Mouse (Mus musculus) kidney, adult 2 months (tissue): ENCODE measurements around the gene Lrcol1. TPM values are rescaled to one million over a fixed set of nuclear protein-coding genes. Genes with fewer than 3 reads are reported as not detected.

ENCODE experiments used
- DNase-seq: peaks from one replicate; pipeline ENCODE4 v3.0.0; 2021
- H3K27ac ChIP-seq: fragments of 200-500 bp; 2 replicates; pipeline ENCODE4 v1.5.1; 2012; ENCODE audit warnings: low read depth, low read length, control low read depth, inconsistent platforms; ENCODE audit not compliant: insufficient read depth
- H3K27me3 ChIP-seq: fragments of 200-500 bp; replicated peaks from 2 replicates; pipeline ENCODE4 v1.6.1; 2012; ENCODE audit warnings: mild to moderate bottlenecking, moderate library complexity, low read length, inconsistent platforms; ENCODE audit not compliant: control insufficient read depth, insufficient read depth
- H3K36me3 ChIP-seq: fragments of 200-500 bp; 2 replicates; pipeline ENCODE4 v1.6.1; 2012; ENCODE audit warnings: mild to moderate bottlenecking, moderate library complexity, low read length, inconsistent platforms; ENCODE audit not compliant: control insufficient read depth, insufficient read depth
- H3K4me1 ChIP-seq: fragments of 200-500 bp; 2 replicates; pipeline ENCODE4 v1.6.1; 2011; ENCODE audit warnings: low read length; ENCODE audit not compliant: control insufficient read depth, insufficient read depth
- H3K4me3 ChIP-seq: fragments of 200-500 bp; 2 replicates; pipeline ENCODE4 v1.5.1; 2011; ENCODE audit warnings: mild to moderate bottlenecking, low read depth, low read length, control low read depth; ENCODE audit not compliant: insufficient read depth
- CTCF ChIP-seq: fragments of 200-500 bp; conservative IDR thresholded peaks from 2 replicates; pipeline ENCODE4 v1.5.1; 2011; ENCODE audit warnings: low read depth, mild to moderate bottlenecking, control low read depth, low read length, moderate library complexity, mixed read lengths; ENCODE audit not compliant: insufficient read depth, insufficient read length
- POLR2A ChIP-seq: fragments of 200-500 bp; IDR thresholded peaks from one replicate; pipeline ENCODE4 v1.6.1; 2011; ENCODE audit warnings: low read depth, low read length, control low read depth
- WGBS: fragments of 180-500 bp; shearing (Covaris S2); methylation state at CpG from one replicate; pipeline ENCODE4 v1.1.7; 2018; 5-methylcytosine and 5-hydroxymethylcytosine counted together
- polyA plus RNA-seq: library from polyadenylated mRNA; depleted of rRNA; stranded (reverse); fragments of >200 nt; gene quantifications from 2 replicates; pipeline ENCODE4 v1.2.3, GENCODE M21; 2012; rRNA removed

Lrcol1 gene
- polyA plus RNA-seq, 1 experiment, result not detected

GRCm38 (mm10) chr5:110402557-110402956, 58.0 kb downstream of the Lrcol1 start:
- no peak for DNase-seq
- TF ChIP-seq POLR2A, result no peak
- no peak for TF ChIP-seq CTCF
- 95% methylated on average over 2 of the region's 2 CpGs for WGBS

GRCm38 (mm10) chr5:110403931-110404330, 59.4 kb downstream of the Lrcol1 start:
- 65% methylated on average over 3 of the region's 3 CpGs for WGBS
- DNase-seq, result no peak
- Histone ChIP-seq H3K36me3 (no peaks in the 10 kb centered on the region), H3K27me3 (no peaks in the 10 kb centered on the region), H3K27ac (no peak overlapping the region), H3K4me1 (no peaks in the 10 kb centered on the region), H3K4me3 (no peak overlapping the region)
- TF ChIP-seq CTCF, result no peak
- no peak for TF ChIP-seq POLR2A

More at GRCm38 (mm10) chr5:110402557-110402956, 58.0 kb downstream of the Lrcol1 start:
- Histone ChIP-seq H3K27me3 (no peaks in the 10 kb centered on the region), H3K36me3 (no peaks in the 10 kb centered on the region), H3K4me3 (no peak overlapping the region), H3K27ac (no peak overlapping the region), H3K4me1 (no peaks in the 10 kb centered on the region)

Other genes with a start within 250 kb of the Lrcol1 start
- 1.8 and 2.9 TPM in 2 replicates for gene Plcxd1, start 244.8 kb upstream of the Lrcol1 start, polyA plus RNA-seq
- gene Gtpbp6, start 236.5 kb upstream of the Lrcol1 start, polyA plus RNA-seq, result 50.6 and 65.8 TPM in 2 replicates
- 0.49 and 0.74 TPM in 2 replicates for gene Zfp605, start 234.6 kb upstream of the Lrcol1 start, polyA plus RNA-seq
- 23.2 and 23.5 TPM in 2 replicates for gene Chfr, start 208.9 kb upstream of the Lrcol1 start, polyA plus RNA-seq
- 7.8 and 8.6 TPM in 2 replicates for gene Golga3, start 168.0 kb upstream of the Lrcol1 start, polyA plus RNA-seq
- gene Ankle2, start 113.7 kb upstream of the Lrcol1 start, polyA plus RNA-seq, result 7.5 and 8.6 TPM in 2 replicates
- 17.0 and 18.1 TPM in 2 replicates for gene Pgam5, start 74.8 kb upstream of the Lrcol1 start, polyA plus RNA-seq
- 73.1 and 83.7 TPM in 2 replicates for gene Pxmp2, start 58.5 kb upstream of the Lrcol1 start, polyA plus RNA-seq
- 1.7 and 2.0 TPM in 2 replicates for gene Pole, start 58.4 kb upstream of the Lrcol1 start, polyA plus RNA-seq
- gene P2rx2, start 1.5 kb upstream of the Lrcol1 start, polyA plus RNA-seq, result 0.59 and 0.90 TPM in 2 replicates
- gene Fbrsl1, start 103.8 kb downstream of the Lrcol1 start, polyA plus RNA-seq, result 38.2 and 47.0 TPM in 2 replicates
- gene Galnt9, start 199.6 kb downstream of the Lrcol1 start, polyA plus RNA-seq, result 0.50 and 0.61 TPM in 2 replicates